Mouse (Mus musculus) kidney, postnatal 10 days (tissue): ENCODE measurements around the gene Nrm.

Experiments
- DNase-seq: peaks from one replicate; pipeline ENCODE4 v3.0.0; 2021; ENCODE audit warnings: mixed read lengths

The Nrm gene

DNA sequence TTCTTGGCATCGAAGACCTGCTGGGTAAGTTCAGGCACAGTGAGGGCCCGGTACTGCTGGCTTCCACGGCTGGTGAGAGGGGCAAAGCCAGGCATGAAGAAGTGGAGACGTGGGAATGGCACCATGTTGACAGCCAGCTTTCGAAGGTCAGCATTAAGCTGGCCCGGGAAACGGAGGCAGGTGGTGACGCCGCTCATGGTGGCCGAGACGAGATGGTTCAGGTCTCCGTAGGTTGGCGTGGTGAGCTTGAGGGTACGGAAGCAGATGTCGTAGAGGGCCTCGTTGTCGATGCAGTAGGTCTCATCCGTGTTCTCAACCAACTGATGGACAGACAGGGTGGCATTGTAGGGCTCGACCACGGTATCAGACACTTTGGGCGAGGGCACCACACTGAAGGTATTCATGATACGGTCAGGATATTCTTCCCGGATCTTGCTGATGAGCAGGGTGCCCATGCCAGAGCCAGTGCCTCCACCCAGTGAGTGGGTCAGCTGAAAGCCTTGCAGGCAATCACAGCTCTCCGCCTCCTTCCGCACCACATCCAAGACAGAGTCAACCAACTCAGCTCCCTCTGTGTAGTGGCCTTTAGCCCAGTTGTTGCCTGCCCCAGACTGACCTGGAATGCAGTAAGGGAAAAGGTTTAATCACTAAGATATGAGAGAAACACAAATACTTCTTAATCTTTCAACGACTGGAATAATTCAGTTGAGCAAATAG lies 25.5 kb upstream of the Nrm start:
- DNase-seq, result peak; percentile 49

GRCm38 (mm10) chr17:35836178-35836965 lies 24.7 kb upstream of the Nrm start:
- DNase-seq, result peak; percentile 94

GRCm38 (mm10) chr17:35836991-35837422 lies 24.1 kb upstream of the Nrm start:
- peak; percentile 95 for DNase-seq

DNA sequence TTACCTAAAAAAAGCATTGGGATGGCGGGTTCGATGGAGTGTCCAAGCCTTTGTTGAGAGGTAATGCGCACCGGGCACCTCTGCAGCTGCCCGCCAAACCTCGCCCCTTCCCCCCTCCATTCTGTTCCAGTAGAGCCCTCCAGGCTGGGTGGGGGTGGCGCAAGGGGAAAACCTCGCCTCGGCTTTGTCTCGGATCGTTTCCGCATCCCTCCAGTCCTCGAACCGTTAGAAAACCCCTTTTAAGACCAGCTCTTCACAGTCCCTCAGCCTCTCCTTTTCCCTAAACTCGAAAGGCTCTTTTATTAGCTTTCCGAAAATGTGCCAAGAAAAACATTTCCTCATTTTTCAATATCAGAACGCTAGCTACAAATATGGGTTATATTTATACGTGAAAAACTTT lies 23.6 kb upstream of the Nrm start:
- peak; percentile 78 for DNase-seq

DNA sequence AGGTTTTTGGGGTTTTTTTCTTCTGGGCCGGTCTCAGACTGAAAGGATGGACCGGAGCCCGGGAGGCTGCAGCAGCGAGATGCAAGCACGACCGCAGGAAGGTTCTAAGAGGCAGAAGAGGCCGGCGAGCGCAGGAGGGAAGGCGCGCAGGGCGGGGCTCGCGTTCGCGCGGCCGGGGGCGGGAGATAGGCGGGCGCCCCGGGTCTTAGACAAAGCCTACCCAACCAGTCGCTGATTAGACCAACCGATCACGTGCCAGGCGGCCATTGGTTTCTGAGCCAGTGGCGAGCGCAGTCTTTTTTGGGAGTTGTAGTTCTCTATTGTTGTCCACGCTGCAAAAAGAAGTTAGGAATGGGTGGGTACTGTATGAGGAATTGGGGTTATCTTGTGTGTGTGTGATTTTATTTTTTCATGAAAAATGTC lies 23.0 kb upstream of the Nrm start, which contains the start of gene Tubb5:
TSS of gene Tubb5 (minus strand) at position 185 of the 423 bp plus-strand sequence.
- peak; percentile 98 for DNase-seq

- DNase-seq, result no peak
These were observed 22.5 kb upstream of the Nrm start for GRCm38 (mm10) chr17:35838570-35838969.

DNA sequence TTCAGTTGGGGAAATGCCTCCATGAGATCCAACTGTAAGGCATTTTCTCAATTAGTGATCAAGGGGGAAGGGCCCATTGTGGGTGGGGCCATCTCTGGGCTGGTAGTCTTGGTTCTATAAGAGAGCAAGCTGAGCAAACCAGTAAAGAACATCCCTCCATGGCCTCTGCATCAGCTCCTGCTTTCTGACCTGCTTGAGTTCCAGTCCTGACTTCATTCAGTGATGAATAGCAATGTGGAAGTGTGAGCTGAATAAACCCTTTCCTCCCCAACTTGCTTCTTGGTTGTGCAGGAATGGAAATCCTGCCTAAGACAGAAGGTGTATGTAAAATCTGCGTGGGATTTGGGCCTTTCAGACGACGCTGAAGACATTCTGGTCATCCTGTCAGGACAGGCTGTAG lies 22.1 kb upstream of the Nrm start:
- DNase-seq, result peak; percentile 54

- DNase-seq, result no peak
These were observed 20.6 kb upstream of the Nrm start for GRCm38 (mm10) chr17:35840561-35840960.

- peak; percentile 99 for DNase-seq
These were observed 19.8 kb upstream of the Nrm start, which contains the start of gene Mdc1 for GRCm38 (mm10) chr17:35841076-35841950. Gene Mdc1 (plus strand): TSS chr17:35841515.

GRCm38 (mm10) chr17:35842006-35842405 lies 19.1 kb upstream of the Nrm start:
- no peak for DNase-seq

- no peak for DNase-seq
These were observed 17.6 kb upstream of the Nrm start for GRCm38 (mm10) chr17:35843514-35843913.

DNA sequence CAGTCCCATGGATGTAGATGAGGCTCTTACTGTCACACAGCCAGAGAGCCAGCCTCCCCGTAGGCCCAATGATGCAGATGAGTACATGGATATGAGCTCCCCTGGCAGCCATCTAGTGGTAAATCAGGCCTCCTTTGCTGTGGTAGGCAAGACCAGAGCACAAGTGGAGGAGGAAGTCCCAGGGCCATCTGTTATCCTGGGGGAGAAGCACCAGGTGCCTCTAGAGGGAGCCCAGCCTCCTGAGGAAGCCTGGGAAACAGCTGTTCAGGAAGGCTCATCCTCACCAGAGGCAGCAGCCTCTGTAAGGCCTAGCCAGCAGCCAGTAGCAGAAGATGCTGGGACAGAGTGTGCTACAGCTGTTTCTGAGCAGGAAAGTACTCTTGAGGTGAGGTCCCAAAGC lies 13.0 kb upstream of the Nrm start:
- DNase-seq, result peak; percentile 63

DNA sequence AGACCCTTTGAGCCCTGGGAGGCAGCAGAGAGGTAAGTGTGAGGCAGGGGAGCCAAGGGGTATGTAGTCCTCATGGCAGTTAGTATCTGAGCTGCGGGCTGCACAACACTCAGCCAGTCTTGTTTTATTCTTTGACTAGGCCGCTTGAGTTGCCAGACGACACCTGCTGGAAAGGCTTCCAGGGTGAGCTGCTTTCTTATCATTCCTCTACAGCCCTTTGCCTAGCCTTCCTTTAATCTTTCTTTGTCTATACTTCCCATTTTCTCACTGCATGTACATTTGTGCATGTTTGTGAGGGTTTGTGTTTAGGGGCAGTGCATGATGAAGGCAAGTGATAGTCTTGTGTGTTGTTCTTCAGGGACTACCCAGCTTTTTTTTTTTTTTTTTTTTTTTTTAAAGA lies 10.1 kb upstream of the Nrm start:
- DNase-seq, result no peak

GRCm38 (mm10) chr17:35859371-35859770 lies 1.7 kb upstream of the Nrm start:
- no peak for DNase-seq

DNA sequence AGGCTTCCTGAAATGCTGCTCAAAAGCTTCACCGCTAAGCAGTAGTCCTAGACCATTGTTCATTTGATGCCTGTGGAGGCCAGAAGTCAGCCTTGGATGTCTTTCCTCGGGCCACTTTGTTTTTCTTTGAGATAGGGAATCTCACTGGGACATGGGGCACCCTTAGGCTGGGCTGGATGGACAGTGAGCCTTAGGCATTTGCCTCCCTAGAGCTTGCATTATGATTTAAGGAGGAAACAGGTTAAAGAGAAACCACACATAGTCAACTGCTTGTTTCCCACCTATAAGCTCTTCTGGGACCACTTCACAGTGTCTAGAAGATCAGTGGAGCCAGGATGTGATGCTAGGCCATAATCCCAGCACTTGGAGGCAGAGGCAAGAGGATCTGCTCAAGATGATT lies 1.3 kb upstream of the Nrm start:
- DNase-seq, result no peak

- peak; percentile 27 for DNase-seq
These were observed 304 bp upstream of the Nrm start for GRCm38 (mm10) chr17:35860831-35861197.

DNA sequence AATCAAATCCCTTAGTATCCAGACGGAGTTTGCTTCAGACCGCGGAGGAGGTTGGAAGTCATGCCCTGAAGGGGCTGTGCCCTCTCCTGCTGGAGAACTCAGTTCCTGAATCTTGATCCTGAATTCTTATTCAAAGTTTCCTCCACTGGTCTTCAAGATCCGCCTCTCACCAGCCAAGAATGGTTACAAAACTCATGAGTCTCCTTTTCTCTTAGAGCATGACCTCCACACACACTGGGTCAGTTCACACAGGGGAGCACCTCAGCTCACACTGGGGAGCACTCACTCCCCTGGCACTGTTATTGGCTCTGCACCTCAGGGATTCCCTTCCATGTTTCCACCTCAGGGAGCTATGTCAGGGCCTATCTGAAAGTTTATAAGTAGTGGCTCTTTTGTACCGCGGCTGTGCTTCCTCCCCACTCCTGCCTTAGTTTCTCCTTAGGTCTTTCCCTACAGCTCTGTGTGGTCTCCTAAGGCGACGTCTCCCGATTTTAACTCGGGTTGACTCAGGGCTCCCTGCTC lies 3.8 kb downstream of the Nrm start:
- peak; percentile 15 for DNase-seq

DNA sequence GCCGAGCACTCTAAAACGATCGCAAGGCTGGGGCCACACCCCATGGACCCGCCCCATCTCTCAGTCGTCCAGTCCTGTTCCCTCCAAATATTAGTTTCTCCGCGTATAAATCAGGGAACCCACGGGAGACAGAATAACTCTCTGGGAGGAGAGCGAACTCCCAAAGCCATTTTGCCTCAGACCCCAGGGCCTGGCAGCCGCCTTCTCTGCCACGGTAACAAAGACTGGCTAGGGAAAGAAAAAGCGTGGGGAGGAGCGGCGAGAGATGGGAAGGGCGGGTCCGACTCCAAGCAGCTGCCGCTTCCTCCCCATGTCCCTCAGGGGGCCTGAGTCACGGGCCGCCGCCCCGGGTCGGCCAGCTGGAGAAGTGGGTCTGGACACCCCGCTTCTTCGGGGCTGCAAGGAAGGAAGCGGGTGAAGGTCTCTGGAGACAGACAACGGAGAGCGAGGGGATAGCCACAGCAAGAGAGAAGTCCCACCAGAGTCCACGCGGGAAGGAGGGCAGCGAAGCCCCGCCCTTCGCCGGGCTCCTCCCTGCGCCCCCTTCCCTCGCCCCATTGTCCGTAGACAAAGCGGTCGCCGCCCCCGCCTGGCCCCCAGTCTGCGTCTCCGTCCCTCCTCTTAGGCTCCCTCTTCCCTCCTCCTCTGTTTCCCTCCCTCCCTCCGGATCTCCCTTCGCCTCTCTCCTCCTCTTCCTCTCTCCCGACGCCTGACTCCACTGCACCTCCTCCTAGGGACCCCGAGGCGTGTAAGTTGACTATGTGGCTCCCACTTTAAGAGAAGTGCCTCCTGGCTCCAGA lies 4.6 kb downstream of the Nrm start, which contains the start of gene Ppp1r18:
TSS of gene Ppp1r18 (plus strand) at position 113 of the 800 bp plus-strand sequence.
- DNase-seq, result peak; percentile 89

DNA sequence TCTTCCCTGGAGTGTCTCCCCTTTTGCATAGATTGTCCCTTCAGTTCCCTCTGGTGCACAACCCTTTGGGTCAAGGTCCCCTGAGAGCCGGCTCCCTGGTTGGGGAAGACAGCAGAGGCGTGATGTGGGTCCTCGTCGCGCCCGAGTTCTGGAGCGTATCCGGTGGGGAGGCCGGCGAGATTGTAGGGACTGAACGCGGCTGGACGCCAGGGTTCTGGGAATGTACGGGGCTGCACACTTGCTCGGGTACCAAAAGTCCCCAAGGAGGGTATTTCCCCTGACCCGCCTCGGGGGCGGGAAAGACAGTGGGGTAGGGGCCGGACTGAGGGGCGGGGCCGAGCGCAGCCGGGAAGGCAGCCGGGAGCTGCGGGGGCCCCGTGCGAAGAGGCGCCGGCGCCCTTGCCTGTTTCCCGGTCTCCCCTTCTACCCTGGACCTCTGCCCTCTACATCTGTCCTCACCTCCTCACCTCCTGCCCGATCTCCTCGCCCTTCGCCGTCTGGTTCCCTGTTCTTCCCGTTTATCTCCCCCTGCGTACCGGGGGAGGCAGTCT lies 5.2 kb downstream of the Nrm start:
- DNase-seq, result peak; percentile 84

DNA sequence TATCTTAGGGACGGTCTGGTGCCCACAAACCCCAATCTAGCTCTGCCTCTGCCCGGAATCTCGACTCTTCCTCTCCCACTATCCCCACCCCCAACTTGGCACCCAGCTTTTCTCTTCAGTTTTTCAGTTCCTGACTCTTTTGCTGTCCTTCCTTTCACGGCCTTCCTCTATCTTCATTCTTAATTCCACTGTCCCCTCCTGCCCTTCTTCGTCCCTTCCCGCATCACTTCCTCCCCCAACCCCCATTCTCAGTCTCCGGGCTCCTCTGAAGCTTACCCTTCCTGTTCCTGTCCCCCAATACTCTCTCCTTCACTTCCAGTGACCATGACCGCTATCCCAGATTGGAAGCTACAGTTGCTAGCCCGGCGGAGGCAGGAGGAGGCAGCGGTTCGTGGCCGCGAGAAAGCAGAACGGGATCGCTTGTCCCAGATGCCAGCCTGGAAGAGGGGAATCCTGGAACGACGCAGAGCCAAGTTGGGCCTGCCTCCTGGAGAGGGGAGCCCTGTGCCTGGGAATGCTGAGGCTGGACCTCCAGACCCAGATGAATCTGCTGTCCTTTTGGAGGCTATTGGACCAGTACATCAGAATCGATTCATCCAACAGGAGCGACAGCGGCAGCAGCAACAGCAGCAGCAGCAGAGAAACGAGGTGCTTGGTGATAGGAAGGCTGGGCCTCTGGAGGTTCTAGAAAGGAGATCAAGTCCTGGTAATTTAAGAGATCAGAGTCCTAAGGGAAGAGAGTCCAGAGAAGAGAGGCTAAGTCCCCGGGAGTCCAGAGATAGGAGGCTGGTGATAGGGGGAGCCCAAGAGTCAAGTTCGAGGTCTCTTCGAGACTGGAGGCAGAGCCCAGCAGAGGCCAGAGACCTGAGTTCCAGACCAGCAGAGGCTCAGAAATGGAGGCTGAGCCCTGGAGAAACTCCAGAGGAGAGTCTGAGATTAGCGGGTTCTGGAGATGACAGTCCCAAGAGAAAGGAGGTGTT lies 6.1 kb downstream of the Nrm start:
- peak; percentile 64 for DNase-seq
